Mouse (Mus musculus): Measurements from ENCODE around the gene Ell3. TPM values are rescaled to one million over a fixed set of nuclear protein-coding genes. Genes with fewer than 3 reads are reported as not detected.
A peak's percentile ranks its signal among the peaks of the same experiment; 100 is the strongest.

Ell3 gene
- polyA plus RNA-seq, 1 experiment: 18.1 TPM

GRCm38 (mm10) chr2:121442259-121443067 lies 1.6 kb downstream of the Ell3 start:
- no peaks in the 10 kb centered on the region for H3K4me1 ChIP-seq (ENCODE audit: control insufficient read depth, insufficient read depth, low read length)
- H3K4me3 ChIP-seq (ENCODE audit: low read depth, low read length): peak overlapping the region; percentile 81
- H3K9me3 ChIP-seq (replicated peaks; ENCODE audit: control insufficient read depth, insufficient read depth, low read length, poor library complexity, severe bottlenecking): no peaks in the 10 kb centered on the region
- H3K27ac ChIP-seq (ENCODE audit: insufficient read depth, low read length): peak overlapping the region; percentile 30; the same call in 1 of the 2 replicates
- H3K27me3 ChIP-seq (ENCODE audit: control insufficient read depth, insufficient read depth, low read length, poor library complexity, severe bottlenecking): no peaks in the 10 kb centered on the region
- H3K36me3 ChIP-seq (ENCODE audit: control insufficient read depth, insufficient read depth, low read length, poor library complexity, severe bottlenecking): peaks cover 19% of the 10 kb centered on the region
- peak overlapping the region; percentile 58 for H3K9ac ChIP-seq (ENCODE audit: low read depth, poor library complexity, severe bottlenecking)
- no peak for TF ChIP-seq CTCF (IDR thresholded peaks at IDR 0.05; ENCODE audit: low read depth, low read length)
- peak; percentile 63 for TF ChIP-seq POLR2A (IDR thresholded peaks at IDR 0.05; ENCODE audit: insufficient read depth, low read length)

DNA sequence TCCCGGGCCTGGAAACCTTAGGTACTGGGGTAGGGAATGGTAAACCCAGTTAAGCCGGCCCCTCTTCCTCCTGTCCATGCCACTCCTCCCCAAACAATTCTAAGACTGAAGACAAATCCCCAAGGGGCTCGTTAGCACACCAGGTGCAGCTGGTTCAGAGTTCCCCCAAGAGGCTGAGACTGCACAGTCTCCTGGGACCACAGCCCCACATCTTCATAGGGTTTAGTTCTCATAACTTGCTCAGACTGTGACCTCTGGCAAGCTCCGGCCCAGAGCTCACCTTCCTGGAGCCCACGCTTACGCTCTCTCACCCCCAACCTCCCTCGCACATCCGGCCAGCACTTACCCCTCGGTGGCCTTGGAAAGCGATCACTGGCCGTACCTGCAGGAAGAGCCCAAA lies 2.3 kb downstream of the Ell3 start:
- TF ChIP-seq CTCF (IDR thresholded peaks at IDR 0.05; ENCODE audit: low read depth, low read length) (no peak), EP300 (IDR thresholded peaks at IDR 0.05; ENCODE audit: insufficient read depth, low read depth, low read length) (no peak), POLR2A (IDR thresholded peaks at IDR 0.05; ENCODE audit: insufficient read depth, low read length) (no peak)
- Histone ChIP-seq H3K4me3 (ENCODE audit: low read depth, low read length) (peak overlapping the region; percentile 81), H3K9ac (ENCODE audit: low read depth, poor library complexity, severe bottlenecking) (peak overlapping the region; percentile 58), H3K9me3 (replicated peaks; ENCODE audit: control insufficient read depth, insufficient read depth, low read length, poor library complexity, severe bottlenecking) (no peaks in the 10 kb centered on the region), H3K36me3 (ENCODE audit: control insufficient read depth, insufficient read depth, low read length, poor library complexity, severe bottlenecking) (peaks cover 24% of the 10 kb centered on the region), H3K4me1 (ENCODE audit: control insufficient read depth, insufficient read depth, low read length) (no peaks in the 10 kb centered on the region), H3K27ac (ENCODE audit: insufficient read depth, low read length) (no peak overlapping the region), H3K27me3 (ENCODE audit: control insufficient read depth, insufficient read depth, low read length, poor library complexity, severe bottlenecking) (no peaks in the 10 kb centered on the region)

DNA sequence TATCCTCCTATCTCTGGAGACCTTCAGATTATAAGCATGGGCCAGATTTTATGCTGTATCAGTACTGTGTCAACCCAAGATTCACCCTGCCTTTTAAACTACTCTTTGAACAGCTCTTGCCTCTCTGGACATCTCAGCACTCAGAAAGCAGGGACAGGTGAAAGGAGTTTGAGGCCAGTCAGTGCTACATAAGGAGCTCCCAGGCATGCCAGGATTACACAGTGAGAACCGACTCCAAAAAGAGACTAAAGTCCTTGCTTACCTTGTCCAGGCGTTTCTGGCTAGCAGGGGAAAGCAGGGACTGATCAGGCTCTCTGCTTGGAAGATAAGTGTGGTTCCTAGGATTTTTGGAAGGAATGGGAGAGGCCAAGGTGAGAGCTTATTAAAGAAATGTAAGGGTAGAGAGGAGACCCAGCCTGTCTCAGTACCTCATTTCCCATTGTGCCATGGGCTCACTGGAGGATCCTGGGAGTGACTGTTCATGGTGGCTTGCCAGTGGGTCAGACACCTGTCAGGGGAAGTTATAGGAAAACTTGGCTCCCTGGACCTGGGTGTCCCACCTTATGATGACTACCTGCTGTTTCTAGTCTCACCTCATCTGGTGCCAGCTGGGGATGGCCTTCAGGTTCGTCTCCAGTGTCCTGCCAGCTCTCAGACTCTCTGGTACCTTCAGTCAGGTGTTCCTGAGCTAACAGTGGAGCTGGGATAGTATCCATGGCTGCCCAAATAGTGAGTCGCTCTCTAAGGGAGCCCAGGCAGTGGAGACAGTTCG lies 3.1 kb downstream of the Ell3 start:
- H3K27me3 ChIP-seq (ENCODE audit: control insufficient read depth, insufficient read depth, low read length, poor library complexity, severe bottlenecking): no peaks in the 10 kb centered on the region
- no peaks in the 10 kb centered on the region for H3K9me3 ChIP-seq (replicated peaks; ENCODE audit: control insufficient read depth, insufficient read depth, low read length, poor library complexity, severe bottlenecking)
- no peaks in the 10 kb centered on the region for H3K4me1 ChIP-seq (ENCODE audit: control insufficient read depth, insufficient read depth, low read length)
- no peak overlapping the region for H3K9ac ChIP-seq (ENCODE audit: low read depth, poor library complexity, severe bottlenecking)
- H3K4me3 ChIP-seq (ENCODE audit: low read depth, low read length): no peak overlapping the region
- H3K27ac ChIP-seq (ENCODE audit: insufficient read depth, low read length): no peak overlapping the region
- TF ChIP-seq POLR2A (IDR thresholded peaks at IDR 0.05; ENCODE audit: insufficient read depth, low read length) (no peak), EP300 (IDR thresholded peaks at IDR 0.05; ENCODE audit: insufficient read depth, low read depth, low read length) (no peak), CTCF (IDR thresholded peaks at IDR 0.05; ENCODE audit: low read depth, low read length) (no peak)
- H3K36me3 ChIP-seq (ENCODE audit: control insufficient read depth, insufficient read depth, low read length, poor library complexity, severe bottlenecking): peaks cover 28% of the 10 kb centered on the region

GRCm38 (mm10) chr2:121439746-121440145 lies 4.3 kb downstream of the Ell3 start:
- Histone ChIP-seq H3K4me3 (ENCODE audit: low read depth, low read length) (no peak overlapping the region), H3K27ac (ENCODE audit: insufficient read depth, low read length) (no peak overlapping the region), H3K36me3 (ENCODE audit: control insufficient read depth, insufficient read depth, low read length, poor library complexity, severe bottlenecking) (peaks cover 39% of the 10 kb centered on the region), H3K9me3 (replicated peaks; ENCODE audit: control insufficient read depth, insufficient read depth, low read length, poor library complexity, severe bottlenecking) (no peaks in the 10 kb centered on the region), H3K9ac (ENCODE audit: low read depth, poor library complexity, severe bottlenecking) (no peak overlapping the region), H3K27me3 (ENCODE audit: control insufficient read depth, insufficient read depth, low read length, poor library complexity, severe bottlenecking) (no peaks in the 10 kb centered on the region), H3K4me1 (ENCODE audit: control insufficient read depth, insufficient read depth, low read length) (no peaks in the 10 kb centered on the region)
- TF ChIP-seq EP300 (IDR thresholded peaks at IDR 0.05; ENCODE audit: insufficient read depth, low read depth, low read length): no peak
- no peak for TF ChIP-seq CTCF (IDR thresholded peaks at IDR 0.05; ENCODE audit: low read depth, low read length)
- TF ChIP-seq POLR2A (IDR thresholded peaks at IDR 0.05; ENCODE audit: insufficient read depth, low read length): no peak

- H3K9ac ChIP-seq (ENCODE audit: low read depth, poor library complexity, severe bottlenecking): no peak overlapping the region
- H3K36me3 ChIP-seq (ENCODE audit: control insufficient read depth, insufficient read depth, low read length, poor library complexity, severe bottlenecking): peaks cover 83% of the 10 kb centered on the region
- H3K27me3 ChIP-seq (ENCODE audit: control insufficient read depth, insufficient read depth, low read length, poor library complexity, severe bottlenecking): no peaks in the 10 kb centered on the region
- no peak overlapping the region for H3K4me3 ChIP-seq (ENCODE audit: low read depth, low read length)
- no peaks in the 10 kb centered on the region for H3K4me1 ChIP-seq (ENCODE audit: control insufficient read depth, insufficient read depth, low read length)
- no peaks in the 10 kb centered on the region for H3K9me3 ChIP-seq (replicated peaks; ENCODE audit: control insufficient read depth, insufficient read depth, low read length, poor library complexity, severe bottlenecking)
- no peak overlapping the region for H3K27ac ChIP-seq (ENCODE audit: insufficient read depth, low read length)
- no peak for TF ChIP-seq POLR2A (IDR thresholded peaks at IDR 0.05; ENCODE audit: insufficient read depth, low read length)
- no peak for TF ChIP-seq CTCF (IDR thresholded peaks at IDR 0.05; ENCODE audit: low read depth, low read length)
- TF ChIP-seq EP300 (IDR thresholded peaks at IDR 0.05; ENCODE audit: insufficient read depth, low read depth, low read length): no peak
Observed at GRCm38 (mm10) chr2:121434854-121435253, 9.2 kb downstream of the Ell3 start.

- no peaks in the 10 kb centered on the region for H3K27me3 ChIP-seq (ENCODE audit: control insufficient read depth, insufficient read depth, low read length, poor library complexity, severe bottlenecking)
- H3K36me3 ChIP-seq (ENCODE audit: control insufficient read depth, insufficient read depth, low read length, poor library complexity, severe bottlenecking): peaks cover 82% of the 10 kb centered on the region
- H3K9ac ChIP-seq (ENCODE audit: low read depth, poor library complexity, severe bottlenecking): no peak overlapping the region
- H3K4me3 ChIP-seq (ENCODE audit: low read depth, low read length): no peak overlapping the region
- no peaks in the 10 kb centered on the region for H3K9me3 ChIP-seq (replicated peaks; ENCODE audit: control insufficient read depth, insufficient read depth, low read length, poor library complexity, severe bottlenecking)
- no peak overlapping the region for H3K27ac ChIP-seq (ENCODE audit: insufficient read depth, low read length)
- TF ChIP-seq CTCF (IDR thresholded peaks at IDR 0.05; ENCODE audit: low read depth, low read length) (no peak), POLR2A (IDR thresholded peaks at IDR 0.05; ENCODE audit: insufficient read depth, low read length) (no peak), EP300 (IDR thresholded peaks at IDR 0.05; ENCODE audit: insufficient read depth, low read depth, low read length) (no peak)
- no peaks in the 10 kb centered on the region for H3K4me1 ChIP-seq (ENCODE audit: control insufficient read depth, insufficient read depth, low read length)
Observed at GRCm38 (mm10) chr2:121425890-121426289, 18.2 kb downstream of the Ell3 start.

All from ES-Bruce4 (cell line).